Mouse (Mus musculus): ENCODE data around the gene Gm10985. TPM values are rescaled to one million over a fixed set of nuclear protein-coding genes. Genes with fewer than 3 reads are reported as not detected.

The Gm10985 gene
- polyA plus RNA-seq, 1 experiment = not detected

DNA sequence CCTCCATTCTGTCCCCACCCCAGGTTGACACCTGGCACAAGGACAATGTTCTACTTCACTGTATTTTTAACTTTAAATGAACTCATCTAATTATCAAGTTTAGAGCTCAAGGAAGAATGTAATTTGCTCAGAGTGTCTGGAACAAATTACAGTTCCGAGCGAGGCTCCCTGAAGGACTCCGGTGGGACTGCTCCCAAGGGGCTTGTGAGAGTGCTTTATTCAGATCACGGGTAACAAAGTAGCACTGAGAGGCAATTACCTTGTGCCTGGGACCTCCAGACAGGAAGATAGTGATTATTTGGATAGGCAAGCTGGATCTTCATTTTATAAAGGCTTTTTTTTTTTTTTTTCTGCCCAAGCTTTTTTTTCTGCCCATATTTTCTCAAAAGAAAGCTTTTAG, 2.8 kb downstream of the Gm10985 start:
- no peak for DNase-seq
- Histone ChIP-seq H3K4me3 (ENCODE audit: control insufficient read depth, insufficient read depth, low read length) (no peak overlapping the region), H3K36me3 (ENCODE audit: control insufficient read depth, insufficient read depth, low read length) (no peaks in the 10 kb centered on the region), H3K4me1 (replicated peaks; ENCODE audit: control insufficient read depth, insufficient read depth, low read length) (no peaks in the 10 kb centered on the region), H3K27ac (ENCODE audit: control insufficient read depth, insufficient read depth, low read length) (no peak overlapping the region), H3K27me3 (ENCODE audit: control insufficient read depth, insufficient read depth, low read length) (no peaks in the 10 kb centered on the region)
- TF ChIP-seq POLR2A (IDR thresholded peaks at IDR 0.05; ENCODE audit: control insufficient read depth, extremely low read depth, insufficient read depth, low read length, poor library complexity) = no peak
- WGBS = 89% methylated on average over 4 of the region's 4 CpGs

DNA sequence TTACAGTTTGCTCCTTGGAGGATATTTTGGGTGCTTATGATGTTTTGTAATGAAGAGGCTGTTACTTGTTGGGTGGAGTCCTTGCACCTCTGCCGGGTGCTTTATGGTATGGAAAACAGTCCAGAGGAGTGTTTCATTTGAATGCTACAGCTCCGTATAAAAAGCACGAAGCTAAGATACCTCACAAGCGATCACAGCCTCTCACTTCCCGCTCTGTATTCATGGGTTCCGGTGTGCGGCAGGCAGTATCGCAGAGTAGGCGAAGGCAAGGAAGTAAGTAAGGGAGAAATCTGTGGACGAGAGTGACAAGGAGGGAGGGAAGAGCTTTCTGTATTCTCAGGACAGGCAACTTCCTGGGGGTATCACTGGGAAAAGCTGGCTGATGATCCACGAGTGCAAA, 3.4 kb downstream of the Gm10985 start:
- DNase-seq = no peak
- WGBS = 85% methylated on average over 11 of the region's 11 CpGs
- Histone ChIP-seq H3K27me3 (ENCODE audit: control insufficient read depth, insufficient read depth, low read length) (no peaks in the 10 kb centered on the region), H3K4me3 (ENCODE audit: control insufficient read depth, insufficient read depth, low read length) (no peak overlapping the region), H3K4me1 (replicated peaks; ENCODE audit: control insufficient read depth, insufficient read depth, low read length) (no peaks in the 10 kb centered on the region), H3K36me3 (ENCODE audit: control insufficient read depth, insufficient read depth, low read length) (no peaks in the 10 kb centered on the region), H3K27ac (ENCODE audit: control insufficient read depth, insufficient read depth, low read length) (no peak overlapping the region)
- TF ChIP-seq POLR2A (IDR thresholded peaks at IDR 0.05; ENCODE audit: control insufficient read depth, extremely low read depth, insufficient read depth, low read length, poor library complexity) = no peak
- no peak for TF ChIP-seq CTCF (IDR thresholded peaks at IDR 0.05; ENCODE audit: borderline replicate concordance, control insufficient read depth, extremely low read depth, insufficient read depth, low read length, poor library complexity)

DNA sequence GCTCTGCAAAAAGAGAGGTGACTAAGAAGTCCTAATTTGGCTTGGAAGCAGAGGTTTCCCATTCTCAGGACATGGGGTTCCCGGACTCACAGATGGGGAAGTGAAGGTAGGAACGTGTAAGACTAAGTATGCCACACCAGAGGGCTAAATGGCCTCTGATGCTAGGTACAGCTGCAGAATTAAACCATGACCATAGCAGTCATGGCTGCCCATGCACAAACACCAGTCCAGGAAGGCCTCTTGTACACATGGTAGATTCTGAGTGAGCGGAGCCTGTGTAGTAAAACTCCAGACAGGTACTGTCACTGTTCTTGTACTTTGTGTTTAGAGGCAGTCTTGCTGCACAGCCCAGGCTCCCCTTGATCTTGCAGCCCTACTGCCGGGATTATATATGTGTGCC, 9.4 kb downstream of the Gm10985 start:
- TF ChIP-seq CTCF (IDR thresholded peaks at IDR 0.05; ENCODE audit: borderline replicate concordance, control insufficient read depth, extremely low read depth, insufficient read depth, low read length, poor library complexity) (no peak), POLR2A (IDR thresholded peaks at IDR 0.05; ENCODE audit: control insufficient read depth, extremely low read depth, insufficient read depth, low read length, poor library complexity) (no peak)
- Histone ChIP-seq H3K27ac (ENCODE audit: control insufficient read depth, insufficient read depth, low read length) (no peak overlapping the region), H3K36me3 (ENCODE audit: control insufficient read depth, insufficient read depth, low read length) (peaks cover 26% of the 10 kb centered on the region), H3K4me1 (replicated peaks; ENCODE audit: control insufficient read depth, insufficient read depth, low read length) (no peaks in the 10 kb centered on the region), H3K27me3 (ENCODE audit: control insufficient read depth, insufficient read depth, low read length) (no peaks in the 10 kb centered on the region), H3K4me3 (ENCODE audit: control insufficient read depth, insufficient read depth, low read length) (no peak overlapping the region)
- DNase-seq = no peak
- 89% methylated on average over 4 of the region's 4 CpGs for WGBS

DNA sequence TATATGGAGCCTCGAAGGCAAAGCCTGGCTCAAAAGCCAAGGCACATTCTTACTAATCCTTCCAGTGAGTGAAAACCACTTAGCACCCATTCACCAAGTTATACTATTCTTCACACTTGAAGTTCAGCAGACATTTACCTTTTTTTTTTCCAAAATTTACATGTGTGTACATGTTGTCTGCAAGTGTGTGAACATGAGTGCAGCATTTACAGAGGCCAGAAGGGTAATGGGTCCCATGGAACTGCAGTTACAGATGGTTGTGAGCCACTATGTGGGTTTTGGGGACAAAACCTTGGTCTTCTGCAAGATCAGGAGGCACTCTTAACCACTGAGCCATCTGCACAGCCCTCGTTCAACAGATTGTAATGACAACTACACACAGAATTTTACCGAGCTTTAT, 9.9 kb downstream of the Gm10985 start:
- H3K27me3 ChIP-seq (ENCODE audit: control insufficient read depth, insufficient read depth, low read length) = no peaks in the 10 kb centered on the region
- no peak for TF ChIP-seq CTCF (IDR thresholded peaks at IDR 0.05; ENCODE audit: borderline replicate concordance, control insufficient read depth, extremely low read depth, insufficient read depth, low read length, poor library complexity)
- TF ChIP-seq POLR2A (IDR thresholded peaks at IDR 0.05; ENCODE audit: control insufficient read depth, extremely low read depth, insufficient read depth, low read length, poor library complexity) = no peak
- no peak for DNase-seq
- no peak overlapping the region for H3K27ac ChIP-seq (ENCODE audit: control insufficient read depth, insufficient read depth, low read length)
- H3K4me3 ChIP-seq (ENCODE audit: control insufficient read depth, insufficient read depth, low read length) = no peak overlapping the region
- WGBS = 94% methylated on average over 3 of the region's 3 CpGs
- no peaks in the 10 kb centered on the region for H3K4me1 ChIP-seq (replicated peaks; ENCODE audit: control insufficient read depth, insufficient read depth, low read length)
- peaks cover 32% of the 10 kb centered on the region for H3K36me3 ChIP-seq (ENCODE audit: control insufficient read depth, insufficient read depth, low read length)

DNA sequence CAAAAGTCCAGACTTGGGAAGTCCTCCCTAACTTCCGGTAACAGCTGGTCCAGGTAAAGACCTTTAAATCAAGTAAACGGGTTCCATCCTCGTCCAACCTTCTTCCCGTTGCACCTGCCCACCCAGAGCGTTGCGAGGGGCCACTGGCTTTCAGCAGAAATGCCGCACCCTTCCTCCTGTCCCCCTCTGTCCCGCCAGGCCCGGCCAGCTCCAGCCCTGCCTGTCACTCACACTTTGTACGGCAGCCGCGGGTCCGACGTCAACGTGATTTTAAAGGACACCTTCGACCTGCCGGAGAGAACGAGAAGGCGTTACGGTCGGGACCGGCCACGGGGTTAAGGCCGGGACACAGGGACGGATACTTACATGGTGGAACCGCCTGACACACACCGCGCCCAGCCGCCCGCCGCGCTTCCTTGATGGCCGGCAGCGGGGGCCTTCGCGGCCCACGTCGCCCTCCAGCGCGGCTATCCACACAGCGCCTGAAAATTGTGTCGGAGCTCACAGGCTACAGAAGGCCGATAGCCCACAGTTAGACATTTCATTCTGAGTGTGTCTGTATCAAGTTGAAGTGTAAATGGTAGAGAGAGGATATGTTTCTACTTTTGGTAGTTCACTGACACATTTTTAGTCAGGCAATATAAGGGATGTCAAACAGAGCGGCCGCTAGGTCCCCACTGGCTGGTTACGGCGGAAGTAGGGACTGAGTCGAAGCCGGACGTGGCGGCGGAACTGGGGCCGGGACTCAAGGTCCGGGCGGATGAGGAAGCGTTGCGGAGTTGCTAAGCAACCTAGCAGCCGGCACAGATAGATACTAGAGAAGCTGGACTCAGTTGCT, 18.7 kb downstream of the Gm10985 start, which contains the start of gene Ufm1:
Ufm1 (minus strand) TSS at position 448 of the 838 bp plus-strand sequence.
- 0 out of 2 replicates have a peak, but pooled peaks have one; percentile 52 for TF ChIP-seq POLR2A (IDR thresholded peaks at IDR 0.05; ENCODE audit: control insufficient read depth, extremely low read depth, insufficient read depth, low read length, poor library complexity)
- TF ChIP-seq CTCF (IDR thresholded peaks at IDR 0.05; ENCODE audit: borderline replicate concordance, control insufficient read depth, extremely low read depth, insufficient read depth, low read length, poor library complexity) = no peak
- H3K36me3 ChIP-seq (ENCODE audit: control insufficient read depth, insufficient read depth, low read length) = peaks cover 18% of the 10 kb centered on the region
- DNase-seq = peak; percentile 89
- H3K4me3 ChIP-seq (ENCODE audit: control insufficient read depth, insufficient read depth, low read length) = peak within 1 kb of the TSS; percentile 98
- H3K4me1 ChIP-seq (replicated peaks; ENCODE audit: control insufficient read depth, insufficient read depth, low read length) = peaks cover 5% of the 10 kb centered on the region
- H3K27ac ChIP-seq (ENCODE audit: control insufficient read depth, insufficient read depth, low read length) = no peak within 1 kb of the TSS
- H3K27me3 ChIP-seq (ENCODE audit: control insufficient read depth, insufficient read depth, low read length) = no peaks in the 10 kb centered on the region
- WGBS = under 1% methylated on average over 58 of the region's 58 CpGs

DNA sequence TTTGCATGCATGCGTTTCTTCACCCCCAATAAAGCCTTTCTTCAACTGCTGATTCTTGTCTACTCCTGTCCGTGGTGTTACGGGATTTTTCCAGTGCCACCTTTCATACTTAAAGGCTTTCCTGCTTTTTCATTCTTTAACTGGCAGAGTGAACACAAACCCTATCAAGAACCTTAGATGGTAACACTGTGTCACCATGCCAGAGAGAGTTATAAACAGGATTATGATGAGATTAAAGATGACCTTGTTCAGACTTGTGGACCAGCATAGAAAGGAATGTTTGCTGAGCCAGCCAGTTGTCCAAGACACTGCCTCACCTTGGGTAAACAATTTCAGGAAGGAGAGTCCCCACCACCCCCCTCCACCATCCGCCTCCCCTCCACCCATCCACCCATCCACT, 23.3 kb downstream of the Gm10985 start:
- Histone ChIP-seq H3K36me3 (ENCODE audit: control insufficient read depth, insufficient read depth, low read length) (no peaks in the 10 kb centered on the region), H3K4me3 (ENCODE audit: control insufficient read depth, insufficient read depth, low read length) (no peak overlapping the region), H3K4me1 (replicated peaks; ENCODE audit: control insufficient read depth, insufficient read depth, low read length) (no peaks in the 10 kb centered on the region), H3K27ac (ENCODE audit: control insufficient read depth, insufficient read depth, low read length) (no peak overlapping the region), H3K27me3 (ENCODE audit: control insufficient read depth, insufficient read depth, low read length) (no peaks in the 10 kb centered on the region)
- 93% methylated on average over 4 of the region's 4 CpGs for WGBS
- TF ChIP-seq POLR2A (IDR thresholded peaks at IDR 0.05; ENCODE audit: control insufficient read depth, extremely low read depth, insufficient read depth, low read length, poor library complexity) = no peak
- no peak for TF ChIP-seq CTCF (IDR thresholded peaks at IDR 0.05; ENCODE audit: borderline replicate concordance, control insufficient read depth, extremely low read depth, insufficient read depth, low read length, poor library complexity)
- no peak for DNase-seq

Measured in thymus, adult 2 months (tissue).